Mouse (Mus musculus): ENCODE data around the gene L3mbtl4.

GRCm38 (mm10) chr17:68793741-68794140 is 520.1 kb downstream of the L3mbtl4 start:
- no peak for TF ChIP-seq EP300 (IDR thresholded peaks at IDR 0.05; ENCODE audit: low read depth)
- no peak for TF ChIP-seq CTCF (IDR thresholded peaks at IDR 0.05; ENCODE audit: low read depth)

Measured in liver, embryonic 14.5 days (tissue).